Mouse (Mus musculus): ENCODE results near the gene Prnd. TPM values are rescaled to one million over a fixed set of nuclear protein-coding genes. Genes with fewer than 3 reads are reported as not detected.

Prnd gene
- total RNA-seq (2021) = 1 to 10 TPM in 1 of 2 experiments, under 1 TPM in 1; 0.97 to 1.6 TPM
- long read RNA-seq, experiment 1, partial matches to known transcripts = 0 of 3 reads
- long read RNA-seq, experiment 1, other reads (novel, unspliced or antisense) = 0 of 3 reads
- long read RNA-seq, experiment 2, partial matches to known transcripts = 0 of 3 reads
- long read RNA-seq, experiment 2, other reads (novel, unspliced or antisense) = 0 of 3 reads

DNA sequence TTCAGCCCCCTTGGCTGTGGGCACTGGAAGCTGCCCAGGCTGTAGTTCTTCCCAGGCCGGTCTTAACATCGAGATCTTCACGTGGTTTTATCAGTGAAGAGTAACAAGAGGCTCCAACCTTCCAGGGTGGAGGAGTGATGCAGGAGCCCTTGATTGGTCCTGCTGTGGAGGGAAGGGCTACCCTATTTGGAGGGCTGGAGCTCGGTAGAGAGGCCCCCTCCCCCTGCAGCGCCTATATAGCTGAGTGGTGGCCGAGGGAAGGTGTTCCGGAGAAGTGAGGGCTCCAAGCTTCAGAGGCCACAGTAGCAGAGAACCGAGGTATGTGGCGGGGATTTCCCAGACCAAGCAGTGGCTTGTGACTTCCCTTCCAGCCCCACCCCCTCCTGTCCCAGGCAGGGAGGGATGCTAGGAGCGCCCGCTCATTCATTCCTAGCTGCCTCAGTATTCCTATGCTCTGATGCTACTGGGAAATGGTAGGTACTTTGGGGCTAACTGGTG, at the start of gene Prnd:
Prnd (plus strand) TSS at position 264 of the 498 bp plus-strand sequence.
- DNase-seq = no peak

- no peak for DNase-seq
Measured at GRCm38 (mm10) chr2:131902423-131902822, 48.2 kb upstream of the Prnd start.

DNA sequence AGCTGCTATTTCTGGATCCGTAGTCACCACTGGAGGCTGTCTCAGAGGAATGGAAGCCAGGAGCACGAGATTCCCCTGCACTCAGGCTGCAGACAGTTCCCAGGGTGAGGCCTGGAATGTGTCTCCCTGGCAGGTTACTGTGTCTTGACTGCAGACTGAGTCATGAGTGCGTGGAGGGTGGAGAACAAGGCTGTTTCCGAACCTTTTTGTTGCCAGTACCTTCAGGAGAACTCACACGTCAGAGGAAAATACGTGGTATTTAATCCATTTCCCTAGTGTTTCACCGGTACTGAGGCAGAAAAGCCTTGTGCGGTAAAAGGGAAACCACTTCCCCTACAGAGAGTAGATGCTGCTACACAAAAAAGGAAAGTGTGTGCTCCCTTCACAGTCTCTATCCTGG, 47.8 kb upstream of the Prnd start:
- peak; percentile 75 for DNase-seq

DNA sequence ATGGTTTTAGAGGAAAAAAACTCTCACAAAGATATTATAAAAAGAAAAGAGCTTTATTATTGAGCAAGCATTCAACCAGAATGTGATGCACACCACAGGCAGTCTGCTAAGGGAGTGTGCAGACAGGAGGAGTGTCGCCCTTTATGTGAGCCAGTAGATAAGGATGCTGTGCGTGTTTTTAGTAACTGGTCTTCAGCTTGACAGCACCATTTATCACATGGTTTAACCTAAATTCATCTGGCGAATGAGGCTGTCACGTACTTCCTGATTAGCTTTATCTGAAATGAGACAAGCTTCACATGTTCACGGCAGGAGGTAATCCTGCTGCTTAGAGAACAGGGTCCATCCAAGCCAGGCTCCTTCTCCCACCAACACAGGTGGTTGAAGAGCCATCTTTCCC, 45.6 kb upstream of the Prnd start:
- no peak for DNase-seq

DNA sequence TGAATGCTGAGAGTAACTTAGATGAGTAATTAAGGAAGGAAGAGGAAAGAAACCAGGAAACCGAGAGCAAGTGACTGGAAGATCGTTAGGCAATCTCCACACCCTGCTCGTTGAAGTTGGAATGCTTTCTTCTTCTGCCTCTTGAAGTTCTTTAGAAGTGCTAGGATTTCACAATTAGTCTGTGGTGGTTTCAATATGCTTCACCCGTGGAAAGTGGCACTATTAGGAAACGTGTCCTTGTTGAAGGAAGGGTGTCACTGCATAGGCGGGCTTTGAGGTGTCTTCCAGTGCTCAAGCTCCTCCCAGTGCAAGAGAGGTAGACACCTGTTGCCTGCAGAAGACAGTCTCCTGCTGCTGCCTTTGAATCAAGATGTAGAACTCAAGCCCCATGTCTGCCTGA, 44.9 kb upstream of the Prnd start:
- no peak for DNase-seq

DNA sequence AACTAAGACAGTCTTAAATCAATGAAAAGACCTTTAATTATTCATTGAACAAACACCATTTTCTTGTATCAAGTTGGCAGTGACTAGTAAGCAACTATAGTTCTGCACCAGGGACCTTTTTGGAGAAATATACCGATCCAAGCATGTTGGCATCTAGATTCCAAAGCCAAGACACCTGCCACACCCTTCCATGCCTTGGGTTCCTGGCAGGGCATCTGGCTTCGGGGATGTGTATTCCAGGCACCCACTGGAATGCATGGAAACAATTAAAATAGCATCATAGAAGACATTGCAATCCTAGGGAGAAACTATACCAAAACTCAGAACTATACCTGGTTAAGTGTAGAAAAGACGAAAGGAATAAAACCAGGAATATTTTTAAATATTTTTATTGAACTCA, 44.4 kb upstream of the Prnd start:
- DNase-seq = no peak

GRCm38 (mm10) chr2:131906846-131907245, 43.8 kb upstream of the Prnd start:
- DNase-seq = no peak

DNA sequence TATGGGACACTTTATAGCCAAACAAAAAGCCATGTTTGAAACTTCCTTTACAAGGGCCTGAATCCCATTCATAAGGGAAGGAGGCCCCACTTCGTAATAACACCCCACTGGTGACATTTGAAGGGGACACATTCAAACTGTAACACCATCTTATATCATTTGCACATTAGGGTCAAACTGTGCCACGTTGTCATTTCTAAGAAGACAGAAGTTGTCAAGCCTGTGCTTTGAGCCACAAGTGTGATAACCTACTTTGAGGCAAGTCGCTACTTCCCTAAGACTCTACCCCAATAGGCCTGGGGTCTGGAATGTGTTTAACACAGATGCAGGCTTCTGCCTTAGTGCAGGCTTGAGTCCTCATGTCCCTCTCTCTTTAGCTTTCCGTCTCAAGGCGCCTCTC, 43.4 kb upstream of the Prnd start:
- no peak for DNase-seq

DNA sequence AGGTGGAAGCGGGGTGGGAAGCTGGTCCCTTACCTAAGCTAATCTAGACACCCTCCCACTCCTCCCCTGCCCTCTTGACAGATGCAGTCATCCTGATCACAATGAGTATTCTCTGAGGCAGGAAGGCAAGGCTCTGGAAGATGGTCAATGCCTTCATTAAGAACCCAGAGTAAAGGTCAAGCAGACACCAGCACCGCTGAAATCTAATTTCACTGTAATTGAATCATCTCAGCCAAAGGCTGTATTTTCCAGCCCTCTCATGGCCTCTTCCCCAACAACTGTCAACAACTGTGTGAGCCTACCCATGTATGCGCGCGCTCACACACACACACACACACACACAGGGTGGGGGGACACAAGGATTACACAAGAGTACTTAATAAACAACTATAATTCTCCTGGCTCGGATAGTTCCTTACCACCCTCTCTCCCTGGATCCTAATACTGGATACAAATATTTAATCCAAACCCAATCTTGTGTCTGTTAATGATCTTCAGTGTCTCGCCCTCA, 42.3 kb upstream of the Prnd start:
- peak; percentile 20 for DNase-seq

DNA sequence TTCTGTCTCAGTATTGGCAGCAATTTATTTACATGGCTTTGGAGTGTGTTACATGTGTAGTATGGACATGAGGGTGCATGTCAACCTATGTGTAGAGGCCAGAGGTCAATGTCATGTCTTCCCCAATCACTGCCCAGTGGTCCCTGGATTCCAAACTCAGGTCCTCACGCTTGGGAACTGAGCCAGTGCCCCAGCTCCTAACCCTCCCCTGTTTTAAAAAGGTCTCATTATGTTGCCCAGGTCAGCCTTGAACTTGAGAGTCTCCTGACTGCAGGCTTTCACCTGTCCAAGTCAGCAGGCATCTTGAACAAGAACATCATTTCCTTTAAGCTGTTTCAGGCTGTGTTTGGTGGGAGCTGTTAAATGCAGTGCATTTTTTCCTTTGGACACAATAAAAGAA, 41.8 kb upstream of the Prnd start:
- no peak for DNase-seq

DNA sequence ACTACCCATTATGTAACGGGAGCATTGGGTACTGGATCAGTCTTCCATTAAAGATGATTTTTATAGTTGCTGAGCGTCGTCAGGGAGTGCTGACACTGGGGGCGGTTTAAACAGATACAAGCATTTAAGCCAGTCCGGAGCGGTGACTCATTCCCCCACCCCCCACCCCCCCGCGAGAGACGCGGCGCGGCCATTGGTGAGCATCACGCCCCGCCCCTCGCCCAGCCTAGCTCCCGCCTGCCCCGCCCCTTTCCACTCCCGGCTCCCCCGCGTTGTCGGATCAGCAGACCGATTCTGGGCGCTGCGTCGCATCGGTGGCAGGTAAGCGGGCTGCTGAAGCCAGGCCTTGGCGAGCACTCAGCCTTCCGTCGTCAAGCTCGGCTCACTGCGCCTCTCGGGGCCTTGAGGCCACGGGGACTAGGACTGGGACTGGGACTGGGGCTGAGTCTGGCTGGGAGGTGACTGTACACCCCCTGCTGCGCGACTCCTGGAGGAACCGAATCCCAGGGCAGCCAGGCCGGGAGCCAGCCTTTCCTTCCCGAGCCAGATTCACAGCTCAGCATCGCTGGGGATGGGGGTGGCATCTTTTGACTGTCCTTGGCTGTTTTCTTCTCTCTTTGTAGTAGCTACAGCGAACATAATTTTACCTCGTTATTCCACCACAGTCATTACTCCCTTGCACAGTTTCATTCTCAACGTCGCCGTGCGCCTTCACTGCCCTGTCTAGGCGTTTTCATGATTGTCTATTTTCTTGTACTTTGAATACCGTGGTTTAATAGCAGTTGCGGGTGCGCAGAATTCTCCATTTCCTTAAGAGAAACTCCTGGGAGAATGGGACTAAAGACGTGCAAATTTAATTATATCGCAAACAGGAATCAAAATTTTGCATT, 40.7 kb upstream of the Prnd start, which contains the start of the genes Prnp and Prn:
Prnp (plus strand) TSS at position 246 of the 890 bp plus-strand sequence.
Prn (plus strand) TSS at position 275 of the 890 bp plus-strand sequence.
- DNase-seq = peak; percentile 93

DNA sequence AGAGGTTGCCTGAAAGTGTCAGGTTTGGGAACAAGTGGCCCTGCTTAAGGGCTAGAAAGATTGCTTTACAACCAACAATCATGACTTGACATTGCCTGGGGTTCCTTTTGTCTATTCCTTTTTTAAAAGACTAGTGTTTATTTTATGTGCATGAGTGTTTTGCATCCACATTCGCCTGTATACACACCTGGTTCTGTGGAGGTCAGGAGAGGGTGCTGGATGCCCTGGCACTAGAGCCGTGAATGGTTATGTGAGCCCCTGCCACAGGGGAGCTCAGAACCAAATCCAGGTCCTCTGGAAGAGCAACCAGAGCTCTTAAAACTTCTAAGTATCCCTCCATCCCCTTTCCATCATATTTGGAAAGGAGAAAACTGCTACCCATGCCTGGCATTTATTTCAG, 39.8 kb upstream of the Prnd start:
- no peak for DNase-seq

- no peak for DNase-seq
Measured at GRCm38 (mm10) chr2:131911341-131911740, 39.3 kb upstream of the Prnd start.

GRCm38 (mm10) chr2:131912526-131913258, 38.0 kb upstream of the Prnd start:
- no peak for DNase-seq

DNA sequence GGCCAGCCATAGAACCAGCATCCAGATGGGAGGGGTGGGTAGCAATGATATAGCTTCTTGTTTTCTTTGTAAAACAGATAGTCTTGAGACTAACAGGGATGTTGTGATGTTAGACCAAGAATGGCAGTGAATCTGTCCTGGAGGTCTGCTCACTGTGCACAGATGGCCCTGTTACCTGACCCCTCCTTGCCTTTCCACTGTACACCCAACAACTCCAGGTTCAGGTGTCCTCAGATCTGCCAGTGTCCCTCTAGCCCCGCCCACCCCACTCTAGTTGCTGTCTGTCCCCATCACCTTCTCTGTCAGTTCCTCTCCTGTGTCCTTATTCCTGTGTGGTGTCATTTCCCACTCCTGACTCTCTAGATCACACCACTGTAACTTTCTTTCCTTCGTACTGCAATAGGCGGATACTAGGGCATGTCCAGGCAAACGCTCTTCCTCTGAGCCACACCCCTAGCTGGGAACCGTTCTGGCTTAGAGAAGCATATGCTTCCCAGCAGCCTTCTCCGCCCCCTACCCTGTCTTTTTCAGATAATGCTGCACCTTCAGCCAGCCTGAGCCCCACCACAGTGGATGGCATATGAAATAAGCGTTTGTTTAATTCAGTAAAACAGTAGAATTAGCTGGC, 18.3 kb upstream of the Prnd start:
- DNase-seq = no peak

DNA sequence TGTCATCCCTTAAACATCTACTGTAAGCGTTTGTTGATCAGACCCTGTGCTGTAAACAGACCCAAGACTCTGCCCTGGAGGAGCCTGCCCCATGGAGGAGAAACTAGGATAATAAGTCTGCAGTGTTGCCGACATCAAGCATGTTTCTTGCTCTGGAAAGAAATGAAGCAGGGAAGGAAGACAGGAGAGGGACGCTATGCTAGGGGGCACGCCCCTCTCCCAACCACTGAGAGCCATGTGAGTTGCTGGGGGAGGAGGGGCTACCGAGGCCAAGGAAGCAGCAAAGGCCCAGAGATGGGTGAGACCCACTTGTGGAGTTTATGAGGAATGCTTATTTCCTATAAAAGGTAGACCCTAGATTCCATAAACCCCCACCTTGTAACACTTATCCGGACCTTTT, 17.6 kb upstream of the Prnd start:
- DNase-seq = no peak

- DNase-seq = no peak
Measured at GRCm38 (mm10) chr2:131933598-131933997, 17.1 kb upstream of the Prnd start.

DNA sequence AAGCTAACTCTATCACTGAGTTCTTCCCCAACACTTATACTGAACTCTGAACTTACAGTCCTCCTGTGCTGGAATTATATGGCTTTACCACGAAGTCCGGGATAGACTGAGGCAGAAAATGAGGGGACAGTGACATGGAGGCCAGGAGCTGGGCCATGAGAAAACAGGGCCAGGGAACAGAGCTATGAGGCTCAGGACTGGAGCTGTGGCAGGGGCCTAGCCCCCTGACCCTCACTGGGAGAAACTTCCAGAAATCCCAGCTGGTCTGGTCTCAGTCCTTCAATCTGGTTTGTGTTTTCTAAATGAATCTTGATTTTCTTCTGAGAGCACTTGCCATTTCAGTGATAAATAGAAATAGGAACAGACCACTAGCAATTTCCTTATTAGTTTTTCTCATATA, 16.4 kb upstream of the Prnd start:
- DNase-seq = no peak

- no peak for DNase-seq
Measured at GRCm38 (mm10) chr2:131935390-131936105, 15.1 kb upstream of the Prnd start.

DNA sequence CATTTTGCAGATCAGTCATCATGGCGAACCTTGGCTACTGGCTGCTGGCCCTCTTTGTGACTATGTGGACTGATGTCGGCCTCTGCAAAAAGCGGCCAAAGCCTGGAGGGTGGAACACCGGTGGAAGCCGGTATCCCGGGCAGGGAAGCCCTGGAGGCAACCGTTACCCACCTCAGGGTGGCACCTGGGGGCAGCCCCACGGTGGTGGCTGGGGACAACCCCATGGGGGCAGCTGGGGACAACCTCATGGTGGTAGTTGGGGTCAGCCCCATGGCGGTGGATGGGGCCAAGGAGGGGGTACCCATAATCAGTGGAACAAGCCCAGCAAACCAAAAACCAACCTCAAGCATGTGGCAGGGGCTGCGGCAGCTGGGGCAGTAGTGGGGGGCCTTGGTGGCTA, 14.3 kb upstream of the Prnd start:
- DNase-seq = no peak

DNA sequence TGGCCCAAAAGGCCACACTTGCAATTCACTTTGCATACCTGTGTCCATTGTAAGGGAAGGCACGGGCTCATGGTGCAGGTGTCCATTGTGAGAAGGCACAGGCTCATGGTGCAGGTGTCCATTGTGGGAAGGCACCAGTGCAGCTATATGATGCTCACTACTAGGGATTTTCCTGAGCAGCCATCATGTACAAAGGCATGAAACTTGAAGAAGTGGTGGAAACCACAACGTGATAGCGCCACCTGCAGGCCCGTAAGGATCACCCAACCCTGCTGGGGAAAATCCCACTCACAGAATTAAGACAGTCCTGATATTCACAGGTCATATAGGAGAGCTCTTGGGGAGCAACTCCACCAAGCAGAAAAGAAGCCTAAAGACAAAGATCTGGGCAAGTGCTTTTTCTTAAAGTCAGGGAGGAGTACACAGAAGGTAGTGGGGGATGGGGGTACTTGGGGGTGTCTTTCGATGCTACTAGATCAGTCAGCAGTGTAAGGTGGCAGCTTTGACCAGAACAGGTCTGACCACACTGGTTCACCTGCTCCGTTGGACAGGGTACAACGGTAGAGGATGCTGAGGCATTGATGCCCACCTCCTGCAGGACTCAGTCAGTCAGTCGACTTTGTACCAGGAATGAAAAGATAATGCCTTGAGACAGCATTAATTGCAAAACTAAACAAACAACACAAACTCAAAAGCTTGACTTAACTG, 11.1 kb upstream of the Prnd start:
- DNase-seq = no peak

Data from gastrocnemius, postnatal 25 days (tissue).